Mouse (Mus musculus) induced T-regulatory cell, adult 2 months (primary cell): ENCODE results near the gene Helz2.
A peak's percentile ranks its signal among the peaks of the same experiment; 100 is the strongest.

Experiments used
- DNase-seq: peaks from one replicate; pipeline ENCODE4 v3.0.0-alpha.2; 2012; ENCODE audit warnings: low read depth

The Helz2 gene

DNA sequence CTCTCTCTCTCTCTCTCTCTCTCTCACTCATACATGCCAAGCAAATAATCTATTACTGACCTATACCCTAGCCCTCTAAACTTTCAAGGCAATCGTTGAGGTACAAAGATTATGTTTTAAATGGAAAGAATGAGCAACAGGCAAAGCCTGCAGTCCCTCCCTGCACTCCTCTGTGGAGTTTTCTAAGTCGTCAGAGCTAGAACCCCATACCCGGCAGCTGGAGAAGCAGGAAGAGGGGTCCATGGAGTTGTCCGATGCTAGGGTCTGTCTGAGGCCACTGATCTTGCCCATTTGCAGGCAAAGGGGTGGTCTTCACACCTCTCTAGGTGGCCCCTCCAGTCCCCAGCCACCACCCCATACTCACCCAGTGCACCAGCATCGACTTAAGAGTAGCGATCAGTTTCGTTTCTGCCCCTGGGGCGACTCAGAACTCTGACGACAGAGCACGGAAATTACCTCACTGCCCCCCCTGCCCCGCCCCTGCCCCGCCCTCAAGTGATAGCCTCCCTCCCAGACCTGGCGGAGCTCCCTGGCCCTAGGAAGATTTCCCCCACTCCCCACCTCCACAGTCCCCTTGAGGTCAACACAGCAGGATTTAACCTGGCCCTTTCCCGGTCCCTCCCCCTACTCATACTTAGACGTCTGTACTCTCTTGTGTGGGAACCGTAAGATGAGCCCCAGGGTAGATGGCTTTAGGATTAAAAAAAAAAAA is at the start of gene Helz2:
Helz2 (minus strand) TSS at position 426 of the 712 bp plus-strand sequence.
- DNase-seq = peak; percentile 94

DNA sequence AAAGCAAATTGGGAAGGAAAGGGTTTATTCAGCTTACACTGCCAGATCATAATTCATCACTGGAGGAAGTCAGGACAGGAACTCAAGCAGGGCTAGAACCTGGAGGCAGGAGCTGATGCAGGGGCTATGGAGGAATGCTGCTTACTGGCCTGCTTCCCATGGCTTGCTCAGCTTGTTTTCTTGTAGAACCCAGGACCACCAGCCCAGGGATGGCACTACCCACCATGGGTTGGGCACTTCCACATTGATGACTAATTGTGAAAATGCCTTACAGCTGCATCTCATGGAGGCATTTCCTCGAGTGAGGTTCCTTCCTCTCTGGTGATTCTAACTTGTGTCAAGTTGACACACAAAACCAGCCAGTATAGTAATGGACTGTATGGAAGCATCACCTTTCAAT is 49.1 kb upstream of the Helz2 start:
- DNase-seq = no peak

DNA sequence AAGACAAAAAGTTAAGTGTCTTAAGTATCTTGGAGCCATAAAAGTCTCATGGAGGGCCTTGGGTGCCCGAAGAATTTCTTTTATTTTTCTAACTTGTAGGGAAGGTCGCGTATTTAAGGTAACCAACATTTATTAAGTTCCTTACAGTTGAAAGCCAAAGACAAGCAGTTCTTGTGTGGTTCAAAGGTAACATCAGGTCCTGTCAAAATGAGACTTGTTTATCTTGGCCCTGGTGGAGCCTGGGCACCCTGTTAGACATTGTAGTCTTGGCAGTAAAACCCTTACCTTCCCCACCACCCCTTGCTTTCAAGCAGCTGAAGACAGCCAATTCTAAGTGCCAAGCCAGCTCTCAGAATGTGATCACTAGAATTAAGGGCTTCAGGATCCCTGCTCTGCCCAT is 46.9 kb upstream of the Helz2 start:
- DNase-seq = peak; percentile 34

DNA sequence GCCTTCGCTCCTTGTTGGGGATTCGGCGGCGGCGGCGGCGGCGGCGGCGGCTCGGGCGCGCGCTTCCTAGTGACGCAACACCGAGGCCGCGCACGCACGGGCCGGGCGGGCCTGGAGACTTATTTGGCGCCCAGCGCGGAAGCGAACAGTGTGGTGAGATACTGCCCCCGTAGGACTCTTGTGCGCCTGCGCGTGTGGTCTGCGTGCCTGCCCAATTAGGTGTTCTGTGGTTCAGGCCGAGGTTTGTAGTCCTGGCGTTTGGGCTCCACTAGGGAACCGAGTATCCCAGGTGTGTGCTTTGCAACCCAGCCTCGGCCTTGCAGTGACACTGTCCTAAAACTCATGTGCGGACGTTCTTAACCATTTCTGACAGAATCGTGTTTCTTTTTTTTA is 46.1 kb upstream of the Helz2 start, which contains the start of gene Gmeb2:
Gmeb2 (minus strand) TSS at position 78 of the 393 bp plus-strand sequence.
- DNase-seq = peak; percentile 99

DNA sequence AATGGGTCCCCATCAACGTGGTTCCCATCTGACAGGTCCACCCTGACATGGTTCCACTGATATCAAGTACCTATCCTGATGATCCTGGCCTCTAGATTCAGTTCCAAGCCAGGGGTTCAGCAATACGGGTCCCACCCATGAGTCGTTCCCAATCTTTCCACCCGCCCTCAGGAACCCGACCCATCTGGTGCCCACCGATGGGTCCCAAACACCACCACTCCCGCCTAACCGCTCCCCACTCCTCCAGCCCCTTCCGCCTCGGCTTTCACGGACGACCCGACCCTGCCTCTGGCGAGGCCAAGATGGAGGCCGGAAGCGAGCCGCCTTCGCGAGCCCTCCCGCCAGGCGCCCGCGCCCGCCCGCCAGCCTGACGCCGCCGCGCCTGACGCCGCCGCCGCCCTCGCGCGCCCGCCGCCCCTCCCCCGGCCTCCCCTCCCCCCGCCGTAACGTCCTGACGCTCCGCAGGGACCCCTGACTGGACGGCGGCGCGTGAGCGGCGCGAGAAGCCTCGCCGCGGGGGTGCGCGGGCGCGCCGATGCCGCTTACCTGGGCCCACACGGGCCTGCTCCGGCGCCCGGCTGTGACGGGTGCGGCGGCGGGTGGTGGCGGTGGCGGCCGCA is 45.6 kb upstream of the Helz2 start:
- DNase-seq = peak; percentile 89

DNA sequence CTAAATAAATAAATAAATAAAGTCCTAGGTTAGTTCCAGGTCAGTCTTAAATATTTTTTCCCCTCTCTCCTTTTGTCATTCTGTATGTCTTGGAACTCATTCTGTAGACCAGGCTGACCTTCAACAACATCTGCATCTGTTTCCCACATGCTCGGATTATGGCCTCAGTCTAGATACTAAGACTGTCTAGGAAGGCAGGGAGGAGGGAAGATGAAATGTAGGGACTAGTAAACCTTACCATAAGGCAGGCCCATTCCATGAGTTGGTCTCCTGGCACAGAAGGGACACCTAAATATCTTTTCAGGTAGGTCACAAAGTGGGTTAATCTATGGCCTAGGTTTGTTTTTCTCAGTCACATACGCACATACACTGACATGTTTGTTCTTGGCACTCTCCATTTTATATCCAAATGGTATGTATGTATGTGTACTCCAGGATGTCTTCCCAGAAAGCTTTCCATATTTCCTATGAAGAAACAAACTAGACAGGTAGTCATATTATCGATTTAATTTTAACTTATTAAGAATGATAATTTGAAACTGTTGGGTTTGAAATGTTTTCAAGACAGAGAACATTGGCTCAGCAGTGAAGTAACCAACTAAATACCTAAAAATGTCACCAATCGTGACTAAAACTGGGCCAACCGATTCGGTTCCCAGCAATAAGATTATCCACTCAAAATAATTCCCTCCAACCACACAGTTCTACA is 45.0 kb upstream of the Helz2 start:
- DNase-seq = peak; percentile 43

DNA sequence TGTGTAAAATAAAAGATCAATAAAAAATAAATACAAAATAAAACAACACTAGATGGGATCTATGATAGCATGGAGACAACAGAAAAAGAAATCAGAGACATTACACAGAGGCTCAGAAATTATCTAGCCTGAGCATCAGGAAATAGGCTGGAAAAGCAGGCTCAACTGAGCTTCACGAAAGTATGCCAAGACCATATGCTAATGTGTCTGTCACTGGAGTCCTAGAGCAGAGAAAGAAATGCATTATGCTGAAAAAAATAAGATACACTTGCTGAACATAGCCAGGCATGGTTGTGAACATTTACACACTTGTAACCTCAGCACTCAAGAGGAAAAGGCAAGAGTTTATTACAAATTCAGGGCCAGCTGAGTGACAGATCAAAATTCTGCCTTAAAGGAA is 38.1 kb upstream of the Helz2 start:
- DNase-seq = no peak

DNA sequence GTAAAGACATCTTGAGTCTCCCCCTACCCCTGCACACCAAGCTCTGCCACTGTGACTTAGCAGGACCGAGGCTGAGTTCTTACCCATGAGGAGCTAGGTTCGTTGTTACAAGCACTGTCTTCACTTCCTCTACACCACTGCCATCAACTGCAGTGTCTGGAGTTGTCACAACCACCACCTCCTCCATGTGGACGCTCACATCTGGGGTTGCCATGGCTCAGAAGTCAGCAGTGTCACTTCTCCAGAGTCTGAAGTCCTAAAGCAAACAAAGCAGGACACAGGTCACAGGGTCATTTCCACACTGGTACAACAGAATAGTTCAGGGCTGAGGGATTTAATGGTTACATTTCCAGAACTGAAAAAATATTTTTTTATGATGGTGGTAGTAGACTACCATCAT is 36.0 kb upstream of the Helz2 start:
- DNase-seq = no peak

DNA sequence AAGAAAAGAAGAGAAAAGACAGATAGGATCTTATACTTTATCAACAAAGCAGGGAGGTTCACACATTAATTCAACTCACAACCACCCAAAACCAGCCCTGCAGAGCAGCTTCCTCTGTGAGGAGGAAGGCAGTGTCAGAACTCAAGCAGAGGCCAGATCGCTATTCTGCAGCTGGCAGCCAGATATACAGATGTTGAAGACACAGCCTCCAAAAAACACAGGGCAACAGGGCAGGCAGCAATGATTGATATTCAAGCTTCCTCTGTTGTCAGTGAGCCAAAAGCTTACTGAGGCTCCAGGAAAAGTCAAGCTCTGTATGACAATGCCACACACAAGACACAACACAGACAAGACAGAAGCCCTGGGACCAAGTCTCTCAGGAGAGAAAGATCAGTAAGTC is 34.9 kb upstream of the Helz2 start:
- no peak for DNase-seq

DNA sequence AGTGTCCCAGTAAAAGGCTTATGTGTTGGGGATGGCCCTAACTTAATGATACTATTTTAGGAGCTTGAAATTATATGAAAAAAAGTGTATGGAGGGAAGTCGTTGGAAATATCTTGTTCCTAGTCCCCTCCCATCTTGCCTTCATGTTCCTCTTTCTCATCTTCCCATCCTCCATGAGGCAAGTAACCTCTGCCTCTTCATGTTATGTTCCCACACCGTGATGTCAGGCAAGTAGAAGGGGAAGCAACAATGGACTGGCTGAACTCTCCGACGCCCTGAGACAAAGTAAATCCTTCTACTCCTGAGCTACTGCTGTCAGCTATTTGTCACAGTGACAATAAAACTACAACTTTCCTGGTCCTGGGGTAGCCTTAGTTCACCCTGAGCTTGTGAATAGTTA is 32.8 kb upstream of the Helz2 start:
- no peak for DNase-seq

DNA sequence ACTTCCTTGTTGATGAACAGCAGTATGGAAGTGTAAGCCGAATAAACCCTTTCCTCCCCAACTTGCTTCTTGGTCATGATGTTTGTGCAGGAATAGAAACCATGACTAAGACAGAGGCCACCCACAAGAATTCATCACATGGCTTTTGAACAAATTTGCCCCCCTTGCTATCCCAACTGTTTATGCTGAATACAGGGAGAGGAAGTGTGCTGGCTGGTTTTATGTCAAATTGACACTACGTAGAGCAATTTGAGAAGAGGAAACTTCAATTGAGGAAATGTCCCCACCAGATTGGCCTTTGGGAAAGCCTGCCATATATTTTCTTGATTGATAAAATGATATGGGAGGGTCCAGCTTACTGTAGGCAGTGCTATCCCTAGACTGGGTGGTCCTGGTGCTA is 32.0 kb upstream of the Helz2 start:
- no peak for DNase-seq

DNA sequence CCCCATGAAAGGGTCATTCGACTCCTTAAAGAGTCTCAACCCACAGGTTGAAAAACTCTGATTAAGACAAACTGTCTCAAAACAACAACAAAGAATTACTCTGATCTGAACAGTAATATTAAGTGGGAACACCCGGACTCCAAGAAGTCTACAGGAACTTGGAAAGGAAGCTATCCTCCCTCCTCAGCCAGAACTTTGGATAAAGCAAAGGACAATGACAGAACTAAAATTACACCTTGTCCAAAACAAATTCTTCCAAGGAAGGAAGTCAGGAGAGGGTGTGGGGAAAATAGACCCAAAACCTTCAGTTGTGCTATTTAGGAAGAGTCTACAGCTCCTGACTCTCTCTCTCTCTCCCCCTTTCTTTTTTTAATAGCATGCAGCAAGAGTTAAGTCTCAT is 30.3 kb upstream of the Helz2 start:
- no peak for DNase-seq

DNA sequence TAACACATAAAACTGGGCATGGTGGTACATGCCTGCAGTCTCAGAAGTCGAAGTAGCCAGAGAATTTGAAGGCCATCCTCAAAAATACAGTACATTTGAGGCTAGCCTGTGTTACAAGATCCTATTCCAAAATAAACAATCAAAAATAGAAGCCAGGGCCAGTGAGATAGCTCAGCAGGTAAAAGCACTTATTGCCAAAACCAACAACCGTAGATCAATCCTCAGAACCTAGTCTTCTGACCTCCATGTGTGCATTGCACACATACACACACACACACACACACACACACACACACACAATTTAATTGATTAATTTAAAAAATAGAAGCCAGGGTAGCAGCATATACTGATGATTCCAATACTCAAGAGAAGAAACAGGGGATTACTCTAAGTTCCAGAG is 25.0 kb upstream of the Helz2 start:
- no peak for DNase-seq

DNA sequence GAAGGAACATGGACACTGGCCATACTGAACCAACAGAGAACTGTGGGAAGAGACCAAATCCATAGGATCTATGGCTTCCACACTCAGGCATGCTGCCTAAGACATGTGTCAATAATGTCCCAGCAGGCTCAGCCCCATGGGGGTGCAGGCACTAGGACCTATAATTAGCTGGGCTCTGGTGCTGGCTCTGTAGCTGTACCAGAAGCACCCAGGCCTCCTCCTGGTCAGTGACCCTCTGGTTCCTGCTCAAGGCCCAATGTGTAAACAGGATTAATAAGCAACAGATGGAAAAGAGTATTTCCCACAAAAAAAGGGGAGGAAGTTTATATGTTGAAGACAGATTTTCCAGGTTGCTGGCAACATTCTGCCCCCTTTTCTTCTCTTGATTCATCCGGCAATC is 11.4 kb upstream of the Helz2 start:
- DNase-seq = no peak

DNA sequence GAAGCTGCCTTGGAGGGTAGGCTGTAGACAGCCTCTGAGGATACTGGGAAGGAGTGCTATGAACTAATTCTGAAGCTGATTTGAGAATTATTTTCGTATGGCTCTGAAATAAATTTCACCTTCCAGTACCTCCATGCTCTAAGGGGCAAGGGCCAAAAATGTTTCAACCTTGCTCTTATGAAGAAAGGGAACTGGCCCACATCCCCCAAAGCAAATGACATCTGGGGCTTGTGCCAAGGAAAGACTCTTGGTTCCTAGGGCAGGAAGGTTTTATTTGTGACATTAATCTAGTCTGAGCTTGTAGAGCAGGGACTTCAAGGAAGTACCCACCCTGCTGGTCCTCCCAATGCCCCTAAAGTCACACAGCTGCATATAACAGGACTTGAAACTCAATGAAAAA is 10.0 kb upstream of the Helz2 start:
- no peak for DNase-seq

DNA sequence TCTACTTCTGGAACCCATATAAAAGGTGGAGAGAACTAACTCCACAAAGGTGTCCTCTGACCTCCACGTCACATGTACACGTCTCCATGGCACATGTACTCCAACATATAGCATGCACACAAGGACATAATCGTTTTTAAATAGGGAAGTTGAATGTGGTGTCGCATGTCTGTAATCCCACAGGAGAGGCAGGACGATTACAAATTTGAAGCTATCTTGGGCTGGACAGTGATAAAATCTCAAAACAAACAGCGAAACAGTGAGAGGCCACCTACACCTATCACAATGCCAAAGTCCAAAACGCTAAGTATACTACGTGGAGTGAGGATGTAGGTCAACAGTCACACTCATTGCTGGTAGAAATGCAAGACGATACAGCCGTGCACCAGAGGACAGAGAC is 7.4 kb upstream of the Helz2 start:
- no peak for DNase-seq

DNA sequence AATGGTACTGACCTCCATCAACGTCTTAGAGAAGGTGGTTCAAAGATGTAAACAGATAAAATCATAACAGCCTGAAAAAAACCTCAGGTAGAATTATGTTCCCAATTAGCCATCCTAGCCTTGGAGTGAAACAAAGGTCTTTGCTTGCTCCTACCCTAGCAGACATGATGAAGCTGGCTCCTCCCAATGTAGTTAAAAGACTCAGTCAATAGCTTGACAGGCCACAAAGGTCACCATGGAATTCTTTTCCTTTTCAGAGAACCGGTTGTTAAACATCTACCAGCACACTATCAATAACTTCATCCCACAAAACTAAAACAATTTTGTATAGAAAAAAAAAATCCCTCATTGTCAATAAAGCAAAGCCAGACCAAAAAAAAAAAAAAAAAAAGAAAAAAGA is 3.2 kb upstream of the Helz2 start:
- DNase-seq = no peak

DNA sequence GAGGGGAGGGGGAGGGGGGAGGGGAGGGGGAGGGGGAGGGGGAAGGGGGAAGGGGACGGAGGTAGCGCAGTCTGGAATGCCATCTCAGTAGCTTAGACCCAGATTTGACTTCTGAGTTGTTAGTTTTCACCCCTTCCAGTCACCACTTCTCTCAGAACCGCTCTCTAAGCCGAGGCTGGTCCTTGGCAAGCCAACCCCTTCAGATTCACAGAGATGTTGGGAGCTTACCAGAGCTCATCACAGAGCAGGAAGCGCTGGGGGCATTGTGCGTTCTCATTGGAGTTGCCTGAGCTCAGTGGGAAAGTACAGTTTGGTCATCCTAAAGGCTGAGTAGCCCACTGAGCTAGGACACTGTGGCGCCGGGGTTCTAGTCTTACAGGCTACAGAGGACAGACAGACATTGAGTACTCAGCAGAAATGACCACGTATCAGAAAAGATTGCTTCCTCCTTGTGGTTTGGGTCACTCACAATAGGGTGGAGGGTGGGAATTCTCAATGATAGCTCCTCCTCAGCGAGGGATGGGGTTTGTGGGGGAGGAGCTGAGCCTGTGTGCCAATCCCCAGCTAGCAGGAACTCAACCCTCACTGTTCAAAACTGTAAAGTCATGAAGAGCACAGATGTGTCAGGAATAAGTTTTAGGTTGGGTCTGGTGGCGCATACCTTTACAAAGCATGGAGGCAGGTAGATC is 2.0 kb upstream of the Helz2 start:
- DNase-seq = peak; percentile 58

DNA sequence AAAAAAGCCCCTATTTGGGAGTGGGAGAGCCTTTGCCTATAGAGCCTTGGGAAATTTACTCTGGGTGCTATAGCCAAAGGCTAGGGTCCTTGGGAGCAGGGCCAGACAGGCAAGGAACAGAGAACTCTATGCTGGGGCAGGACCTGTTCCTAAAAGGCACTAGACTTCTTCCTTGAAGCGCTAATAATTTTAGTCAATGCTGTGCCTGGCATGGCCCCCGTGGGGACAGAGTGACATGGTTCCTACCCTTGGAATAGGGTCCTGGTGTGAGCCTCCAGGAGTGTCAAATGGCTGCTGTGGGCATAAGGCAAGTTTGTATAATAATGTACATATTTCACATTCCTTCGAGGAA is 463 bp upstream of the Helz2 start:
- no peak for DNase-seq

DNA sequence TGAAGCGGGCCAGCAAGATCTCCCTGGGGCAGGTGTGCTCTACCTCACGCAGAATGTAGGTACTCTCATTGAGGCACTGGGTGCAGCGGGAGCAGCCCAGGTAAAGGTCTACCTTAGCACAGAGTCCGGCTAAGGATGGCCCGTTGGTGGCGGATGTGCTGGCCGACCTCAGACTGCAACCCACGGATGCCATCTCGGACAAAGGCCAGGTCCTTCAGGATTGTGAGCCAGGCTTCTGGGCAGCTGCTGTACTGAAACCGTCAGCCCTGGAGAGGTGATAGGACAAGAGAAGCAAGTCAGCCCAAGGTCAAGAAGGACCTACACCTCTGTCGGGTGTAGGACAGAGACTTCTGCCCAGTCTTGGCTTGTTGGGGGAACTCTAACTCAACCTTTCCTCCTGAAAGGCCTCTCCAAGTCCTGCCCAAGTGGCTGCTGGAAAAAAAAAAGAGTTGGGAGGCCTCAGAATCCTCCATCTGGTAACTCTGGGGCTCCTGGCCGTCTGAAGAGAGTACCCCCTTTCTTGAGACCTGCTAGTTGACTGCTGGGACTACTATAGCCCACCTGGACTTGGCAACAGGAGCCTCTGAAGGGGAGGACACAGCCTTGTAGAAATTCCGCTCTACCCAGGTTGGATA is 904 bp downstream of the Helz2 start:
- peak; percentile 23 for DNase-seq

DNA sequence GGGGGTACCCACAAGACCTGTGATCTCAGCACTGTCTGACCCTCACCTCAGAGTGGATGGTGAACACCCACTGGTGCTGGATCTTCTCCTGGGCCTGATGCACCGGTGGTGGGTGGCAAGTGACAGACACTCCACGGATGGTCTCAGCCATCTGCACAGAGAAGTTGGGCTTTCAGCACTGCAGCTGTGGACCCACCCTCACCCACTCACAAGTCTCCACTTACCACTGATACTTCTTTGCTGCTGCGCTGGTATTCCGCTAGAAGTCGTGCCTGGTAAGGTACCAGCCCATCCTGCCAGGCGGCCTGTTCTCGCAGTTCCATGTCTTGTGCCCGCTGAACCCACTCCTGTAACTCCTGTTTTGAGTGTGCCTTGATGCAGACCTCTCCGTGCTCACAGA is 2.6 kb downstream of the Helz2 start:
- peak; percentile 41 for DNase-seq

DNA sequence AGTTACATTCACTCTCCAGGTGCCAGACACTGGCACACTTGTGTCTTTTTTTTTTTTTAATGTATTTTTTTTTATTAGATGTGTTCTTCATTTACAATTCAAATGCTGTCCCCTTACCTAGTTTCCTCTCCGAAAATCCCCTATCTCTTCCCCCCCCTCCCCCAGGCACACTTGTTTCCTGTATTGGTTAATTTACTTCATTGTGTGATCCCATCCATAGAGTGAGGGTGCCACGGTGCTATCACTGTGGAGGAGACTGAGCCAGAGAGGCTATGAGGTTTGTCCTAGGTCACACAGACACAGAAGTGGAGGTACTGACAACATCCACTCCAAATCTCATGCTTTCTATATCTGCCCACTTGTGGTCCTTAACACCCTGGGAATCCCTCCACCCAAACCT is 3.0 kb downstream of the Helz2 start:
- no peak for DNase-seq
